Mouse (Mus musculus) stomach, postnatal 0 days (tissue): ENCODE measurements around the gene Zfp575.

ENCODE experiments used
- CTCF ChIP-seq: IDR thresholded peaks from 2 replicates; pipeline ENCODE4 v1.5.1; 2016; ENCODE audit warnings: antibody characterized with exemption, low read depth, mild to moderate bottlenecking, moderate library complexity
- EP300 ChIP-seq: optimal IDR thresholded peaks from 2 replicates; pipeline ENCODE3; 2016; ENCODE audit warnings: antibody characterized with exemption

DNA sequence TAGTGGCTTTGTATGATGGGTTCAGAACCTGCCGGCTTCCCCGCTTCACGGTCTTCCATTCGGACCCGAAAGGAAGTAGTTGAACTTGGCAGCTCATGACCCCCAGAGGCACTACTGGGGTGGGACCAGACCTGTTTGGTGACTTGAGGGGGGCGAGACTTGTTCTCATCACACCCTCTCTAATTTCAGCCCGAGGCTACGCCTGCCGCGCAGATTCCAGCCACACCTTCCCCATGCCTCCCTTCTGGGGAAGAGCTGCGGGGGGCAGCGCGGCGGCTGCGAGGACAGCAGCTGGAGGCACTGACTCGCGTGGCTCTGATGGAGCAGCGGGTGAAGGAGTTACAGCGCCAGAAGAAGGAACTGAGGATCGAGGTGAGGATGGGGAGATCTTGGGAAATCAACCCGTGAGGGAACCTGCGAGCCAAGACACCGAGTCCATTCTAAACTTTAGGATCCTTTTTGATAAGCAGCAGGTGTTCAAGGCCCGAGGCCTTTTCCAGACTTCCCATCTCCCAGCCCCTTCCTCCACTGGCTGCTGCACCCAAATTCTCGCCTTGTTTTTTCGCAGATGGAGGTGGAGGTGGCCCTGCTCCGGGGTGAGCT is 25.0 kb upstream of the Zfp575 start:
- no peak for TF ChIP-seq CTCF
- TF ChIP-seq EP300 = no peak
